Mouse (Mus musculus): ENCODE measurements around the gene Lrpap1. TPM values are rescaled to one million over a fixed set of nuclear protein-coding genes. Genes with fewer than 3 reads are reported as not detected.
A peak's percentile ranks its signal among the peaks of the same experiment; 100 is the strongest.

Gene Lrpap1
- polyA plus RNA-seq, 1 experiment from 2014 or later = 142 TPM

GRCm38 (mm10) chr5:35056604-35057432 lies 48.7 kb downstream of the Lrpap1 start, which contains the start of gene Dok7:
Gene Dok7, plus strand, starts transcription at chr5:35056766.
- H3K4me1 ChIP-seq (replicated peaks) = peaks cover 33% of the 10 kb centered on the region
- H3K4me2 ChIP-seq = peak within 1 kb of the TSS; percentile 93
- no peaks in the 10 kb centered on the region for H3K9me3 ChIP-seq (replicated peaks)
- peak; percentile 75 for ATAC-seq (ENCODE audit: insufficient number of reproducible peaks, low FRiP score)
- H3K4me3 ChIP-seq = peak within 1 kb of the TSS; percentile 67
- no peaks in the 10 kb centered on the region for H3K36me3 ChIP-seq
- H3K9ac ChIP-seq = peak within 1 kb of the TSS; percentile 79
- H3K27me3 ChIP-seq (replicated peaks) = peaks cover 47% of the 10 kb centered on the region
- WGBS = under 1% methylated on average over 71 of the region's 74 CpGs
- 0 out of 2 replicates have a peak within 1 kb of the TSS, but pooled peaks have one; percentile 28 for H3K27ac ChIP-seq (ENCODE audit: poor library complexity, severe bottlenecking)

GRCm38 (mm10) chr5:35055076-35055475 lies 50.5 kb downstream of the Lrpap1 start:
- 73% methylated on average over 12 of the region's 12 CpGs for WGBS
- Histone ChIP-seq H3K4me2 (no peak overlapping the region), H3K36me3 (no peaks in the 10 kb centered on the region), H3K27me3 (replicated peaks) (peaks cover 47% of the 10 kb centered on the region), H3K4me3 (no peak overlapping the region), H3K27ac (ENCODE audit: poor library complexity, severe bottlenecking) (no peak overlapping the region), H3K4me1 (replicated peaks) (peaks cover 23% of the 10 kb centered on the region), H3K9me3 (replicated peaks) (no peaks in the 10 kb centered on the region), H3K9ac (no peak overlapping the region)
- ATAC-seq (ENCODE audit: insufficient number of reproducible peaks, low FRiP score) = no peak

GRCm38 (mm10) chr5:35054628-35055027 lies 50.9 kb downstream of the Lrpap1 start:
- Histone ChIP-seq H3K4me3 (no peak overlapping the region), H3K36me3 (no peaks in the 10 kb centered on the region), H3K9ac (no peak overlapping the region), H3K9me3 (replicated peaks) (no peaks in the 10 kb centered on the region), H3K27ac (ENCODE audit: poor library complexity, severe bottlenecking) (no peak overlapping the region), H3K27me3 (replicated peaks) (peaks cover 47% of the 10 kb centered on the region), H3K4me2 (no peak overlapping the region), H3K4me1 (replicated peaks) (peaks cover 18% of the 10 kb centered on the region)
- 88% methylated on average over 3 of the region's 3 CpGs for whole genome bisulfite sequencing
- ATAC-seq (ENCODE audit: insufficient number of reproducible peaks, low FRiP score) = no peak

- ATAC-seq (ENCODE audit: insufficient number of reproducible peaks, low FRiP score) = no peak
- Histone ChIP-seq H3K36me3 (no peaks in the 10 kb centered on the region), H3K4me3 (no peak overlapping the region), H3K4me1 (replicated peaks) (no peaks in the 10 kb centered on the region), H3K9me3 (replicated peaks) (no peaks in the 10 kb centered on the region), H3K27me3 (replicated peaks) (peaks cover 18% of the 10 kb centered on the region), H3K27ac (ENCODE audit: poor library complexity, severe bottlenecking) (no peak overlapping the region), H3K4me2 (no peak overlapping the region), H3K9ac (no peak overlapping the region)
- WGBS = 66% methylated on average over 5 of the region's 5 CpGs
Measured at GRCm38 (mm10) chr5:35050541-35050940, 55.0 kb downstream of the Lrpap1 start.

- H3K9ac ChIP-seq = no peak overlapping the region
- ATAC-seq (ENCODE audit: insufficient number of reproducible peaks, low FRiP score) = 0 out of 2 replicates have a peak, but pooled peaks have one; percentile 44
- H3K36me3 ChIP-seq = no peaks in the 10 kb centered on the region
- peaks cover 9% of the 10 kb centered on the region; the same call in 1 of the 2 replicates for H3K27me3 ChIP-seq (replicated peaks)
- H3K9me3 ChIP-seq (replicated peaks) = no peaks in the 10 kb centered on the region
- 14% methylated on average over 1 of the region's 1 CpGs for WGBS
- 0 out of 2 replicates have a peak, but pooled peaks cover 6% of the 10 kb centered on the region for H3K4me1 ChIP-seq (replicated peaks)
- no peak overlapping the region for H3K4me2 ChIP-seq
- no peak overlapping the region for H3K27ac ChIP-seq (ENCODE audit: poor library complexity, severe bottlenecking)
- no peak overlapping the region for H3K4me3 ChIP-seq
Measured at GRCm38 (mm10) chr5:35043110-35043451, 62.5 kb downstream of the Lrpap1 start.

- Histone ChIP-seq H3K36me3 (no peaks in the 10 kb centered on the region), H3K27ac (ENCODE audit: poor library complexity, severe bottlenecking) (no peak overlapping the region), H3K27me3 (replicated peaks) (peaks cover 9% of the 10 kb centered on the region; the same call in 1 of the 2 replicates), H3K9ac (no peak overlapping the region), H3K4me3 (no peak overlapping the region), H3K9me3 (replicated peaks) (no peaks in the 10 kb centered on the region), H3K4me2 (no peak overlapping the region), H3K4me1 (replicated peaks) (0 out of 2 replicates have a peak, but pooled peaks cover 6% of the 10 kb centered on the region)
- 64% methylated on average over 10 of the region's 10 CpGs for WGBS
- 0 out of 2 replicates have a peak, but pooled peaks have one; percentile 2 for ATAC-seq (ENCODE audit: insufficient number of reproducible peaks, low FRiP score)
Measured at GRCm38 (mm10) chr5:35042431-35043109, 63.0 kb downstream of the Lrpap1 start.

Other genes starting within 250 kb of the Lrpap1 start
- gene Msantd1, start 197.8 kb downstream of the Lrpap1 start, polyA plus RNA-seq (2016; fragmentation: Nextera tagmentation; extraction: Ambion mirVana) = 0.31 and 0.62 TPM in 2 replicates
- gene Rgs12, start 156.3 kb downstream of the Lrpap1 start, polyA plus RNA-seq (2016; fragmentation: Nextera tagmentation; extraction: Ambion mirVana) = 34.2 and 35.6 TPM in 2 replicates
- 0.42 and 1.5 TPM in 2 replicates for gene Hgfac, start 64.3 kb downstream of the Lrpap1 start, polyA plus RNA-seq (2016; fragmentation: Nextera tagmentation; extraction: Ambion mirVana)
- gene Dok7, start 49.0 kb downstream of the Lrpap1 start, polyA plus RNA-seq (2016; fragmentation: Nextera tagmentation; extraction: Ambion mirVana) = 7.0 and 7.6 TPM in 2 replicates
- 0.06 TPM in 2 replicates for gene Adra2c, start 172.6 kb upstream of the Lrpap1 start, polyA plus RNA-seq (2016; fragmentation: Nextera tagmentation; extraction: Ambion mirVana)